ENCODE assay signal across 8 mouse cellular contexts in genomic region chr12:40837597-40838337, GRCm38 (mm10).
DNase-seq lines count a peak whose midpoint lies in the region; ATAC-seq and TF ChIP-seq lines count a peak whose summit lies in the region.

No protein-coding gene starts in this region.

- DNase-seq in gastrocnemius, adult 18-20 months (ENCODE audit: low spot score), result peak; percentile 67
- no peak for DNase-seq in gastrocnemius, postnatal 25 days
- DNase-seq in cerebellum, adult 2 months, result peak; percentile 70 to 78
- peak; percentile 92 for DNase-seq in forebrain, postnatal 0 days
- peak; percentile 85 to 86 for DNase-seq in layer of hippocampus, postnatal 10 days (ENCODE audit: low spot score in 2 of 2)
- DNase-seq in lung, postnatal 14 days, result peak; percentile 79
- DNase-seq in right cerebral cortex, adult 2 months (ENCODE audit: low spot score in 2 of 2), result peak; percentile 85 to 91

- ATAC-seq in forebrain, postnatal 0 days, result peak; percentile 75
- ATAC-seq in hindbrain, embryonic 15.5 days (ENCODE audit: low FRiP score, low read depth), result peak; percentile 67; the same call in 1 of the 2 replicates

- 0 out of 2 replicates have a peak overlapping the region, but pooled peaks have one; percentile 8 for H3K27ac ChIP-seq in cerebellum, adult 2 months (ENCODE audit: insufficient read depth, low read length)
- no peak overlapping the region for H3K27ac ChIP-seq in forebrain, postnatal 0 days (ENCODE audit: low read depth, low read length)
- H3K27ac ChIP-seq in hindbrain, embryonic 15.5 days (replicated peaks), result peak overlapping the region; percentile 55

- no peaks in the 10 kb centered on the region; the same call in 1 of the 2 replicates for H3K4me1 ChIP-seq in cerebellum, adult 2 months (ENCODE audit: control insufficient read depth, insufficient read depth, low read length)
- no peaks in the 10 kb centered on the region for H3K4me1 ChIP-seq in forebrain, postnatal 0 days (ENCODE audit: insufficient read depth)
- H3K4me1 ChIP-seq in hindbrain, embryonic 15.5 days (replicated peaks), result peaks cover 17% of the 10 kb centered on the region

- H3K9me3 ChIP-seq in forebrain, postnatal 0 days (ENCODE audit: low read length), result no peaks in the 10 kb centered on the region
- H3K9me3 ChIP-seq in hindbrain, embryonic 15.5 days, result no peaks in the 10 kb centered on the region

- H3K4me3 ChIP-seq in cerebellum, adult 2 months (replicated peaks; ENCODE audit: insufficient read depth, low read depth, low read length), result no peak overlapping the region
- H3K4me3 ChIP-seq in forebrain, postnatal 0 days (ENCODE audit: low read depth, low read length), result no peak overlapping the region
- no peak overlapping the region for H3K4me3 ChIP-seq in hindbrain, embryonic 15.5 days

- peaks cover 19% of the 10 kb centered on the region for H3K36me3 ChIP-seq in forebrain, postnatal 0 days (ENCODE audit: insufficient read depth)
- H3K36me3 ChIP-seq in hindbrain, embryonic 15.5 days, result peaks cover 19% of the 10 kb centered on the region

- TF ChIP-seq CTCF in cerebellum, adult 2 months (IDR thresholded peaks at IDR 0.05; ENCODE audit: borderline replicate concordance, insufficient read depth, low read depth, low read length), result peak; percentile 87
- peak; percentile 91 for TF ChIP-seq CTCF in forebrain, postnatal 0 days (IDR thresholded peaks at IDR 0.05; ENCODE audit: low read depth)

- 2% methylated on average over 8 of the region's 8 CpGs for WGBS in cerebellum, adult 2 months
- 1% methylated on average over 8 of the region's 8 CpGs for WGBS in forebrain, postnatal 0 days
- WGBS in hindbrain, embryonic 15.5 days, result 4% methylated on average over 8 of the region's 8 CpGs

- no peak for TF ChIP-seq POLR2A in cerebellum, adult 2 months (IDR thresholded peaks at IDR 0.05; ENCODE audit: borderline replicate concordance, insufficient read depth, low read length)

- H3K9ac ChIP-seq in forebrain, postnatal 0 days, result no peak overlapping the region
- H3K9ac ChIP-seq in hindbrain, embryonic 15.5 days, result no peak overlapping the region

- no peaks in the 10 kb centered on the region for H3K27me3 ChIP-seq in cerebellum, adult 2 months (ENCODE audit: control insufficient read depth, insufficient read depth, low read length)
- H3K27me3 ChIP-seq in forebrain, postnatal 0 days (ENCODE audit: insufficient read depth, low read length), result no peaks in the 10 kb centered on the region
- no peaks in the 10 kb centered on the region for H3K27me3 ChIP-seq in hindbrain, embryonic 15.5 days

- no peak overlapping the region for H3K4me2 ChIP-seq in forebrain, postnatal 0 days (ENCODE audit: low read depth)
- no peak overlapping the region for H3K4me2 ChIP-seq in hindbrain, embryonic 15.5 days
